Mouse (Mus musculus): ENCODE results near the gene AI837181.

AI837181 gene

GRCm38 (mm10) chr19:5447515-5448353, 22.8 kb downstream of the AI837181 start, which contains the start of gene Fosl1:
Fosl1 (plus strand) TSS chr19:5447547.
- peak; percentile 83 to 86 for DNase-seq

- DNase-seq, result peak; percentile 29 to 44
Observed at GRCm38 (mm10) chr19:5448354-5449150, 23.6 kb downstream of the AI837181 start.

GRCm38 (mm10) chr19:5449673-5450072, 24.7 kb downstream of the AI837181 start:
- no peak for DNase-seq

GRCm38 (mm10) chr19:5451766-5452165, 26.8 kb downstream of the AI837181 start:
- peak in 1 of 2 experiments; percentile 4 for DNase-seq

GRCm38 (mm10) chr19:5455037-5455436, 30.1 kb downstream of the AI837181 start:
- DNase-seq, result peak in 1 of 2 experiments; percentile 10

GRCm38 (mm10) chr19:5455568-5455967, 30.6 kb downstream of the AI837181 start:
- DNase-seq, result peak in 1 of 2 experiments; percentile 34

GRCm38 (mm10) chr19:5456241-5456921, 31.4 kb downstream of the AI837181 start:
- peak; percentile 50 to 64 for DNase-seq

- peak; percentile 95 to 98 for DNase-seq
Observed at GRCm38 (mm10) chr19:5456922-5457745, 32.2 kb downstream of the AI837181 start.

- peak in 1 of 2 experiments; percentile 54 for DNase-seq
Observed at GRCm38 (mm10) chr19:5457746-5458442, 33.0 kb downstream of the AI837181 start, which contains the start of gene Ccdc85b. Ccdc85b (minus strand) TSS chr19:5457894.

- no peak for DNase-seq
Observed at GRCm38 (mm10) chr19:5459019-5459418, 34.1 kb downstream of the AI837181 start.

- no peak for DNase-seq
Observed at GRCm38 (mm10) chr19:5459896-5460295, 35.0 kb downstream of the AI837181 start.

- peak; percentile 91 to 94 for DNase-seq
Observed at GRCm38 (mm10) chr19:5460465-5460911, 35.5 kb downstream of the AI837181 start, which contains the start of gene Fibp. Fibp (plus strand) TSS chr19:5460615.

GRCm38 (mm10) chr19:5461411-5461810, 36.5 kb downstream of the AI837181 start:
- no peak for DNase-seq

GRCm38 (mm10) chr19:5463212-5463611, 38.3 kb downstream of the AI837181 start:
- peak in 1 of 2 experiments; percentile 3 for DNase-seq

- peak; percentile 81 to 83 for DNase-seq
Observed at GRCm38 (mm10) chr19:5463791-5464562, 39.0 kb downstream of the AI837181 start.

GRCm38 (mm10) chr19:5465037-5465436, 40.1 kb downstream of the AI837181 start:
- DNase-seq, result no peak

- DNase-seq, result no peak
Observed at GRCm38 (mm10) chr19:5466916-5467500, 42.1 kb downstream of the AI837181 start.

GRCm38 (mm10) chr19:5468374-5468773, 43.4 kb downstream of the AI837181 start, which contains the start of gene Ctsw:
Ctsw (minus strand) TSS chr19:5468507.
- DNase-seq, result peak in 1 of 2 experiments; percentile 7

- DNase-seq, result no peak
Observed at GRCm38 (mm10) chr19:5471846-5472245, 46.9 kb downstream of the AI837181 start.

GRCm38 (mm10) chr19:5472857-5473256, 47.9 kb downstream of the AI837181 start:
- DNase-seq, result no peak
